Mouse (Mus musculus): ENCODE data around the gene Pef1.

Gene Pef1

DNA sequence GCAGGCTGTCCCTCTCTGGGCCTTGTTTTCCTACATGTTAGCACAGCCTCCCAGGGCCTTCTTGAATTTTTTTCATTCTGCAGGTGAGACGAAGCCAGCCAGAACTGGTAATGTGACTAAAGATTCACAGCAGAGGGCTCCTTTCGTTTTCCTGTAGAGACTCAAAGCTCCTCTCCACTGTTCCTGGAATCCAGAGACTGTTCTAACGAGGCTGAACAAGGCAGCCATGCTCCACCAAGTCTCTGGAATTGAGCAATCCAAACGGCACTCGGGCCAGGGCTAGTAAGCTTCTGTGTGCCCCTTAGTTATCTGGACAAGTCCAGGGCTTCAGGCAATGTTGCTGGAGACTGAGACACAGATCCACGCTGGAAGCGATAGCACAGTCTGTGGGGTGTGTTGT is 75.2 kb downstream of the Pef1 start:
- no peak for DNase-seq
